Mouse (Mus musculus) left cerebral cortex, postnatal 25 days (tissue): ENCODE results near the gene Stat3. TPM values are rescaled to one million over a fixed set of nuclear protein-coding genes. Genes with fewer than 3 reads are reported as not detected.
A peak's percentile ranks its signal among the peaks of the same experiment; 100 is the strongest.

Experiments used
- DNase-seq, 2 experiments: peaks; one replicate each; pipeline ENCODE4 v3.0.0; 2022; ENCODE audit warnings: low spot score in 2 of 2, mixed read lengths in 1 of 2
- intact Hi-C: fragments of 180-260 bp; cut with DNase I; formaldehyde crosslinking; loops from one replicate; pipeline ENCODE4 v1.15.1; 2025
- total RNA-seq, 2 experiments: library from RNA; stranded (reverse); gene quantifications; 2 replicates each; pipeline ENCODE4 v1.2.3; 2021

Gene Stat3
- total RNA-seq, 2 experiments from 2014 or later, result 44.1 to 45.0 TPM

DNA sequence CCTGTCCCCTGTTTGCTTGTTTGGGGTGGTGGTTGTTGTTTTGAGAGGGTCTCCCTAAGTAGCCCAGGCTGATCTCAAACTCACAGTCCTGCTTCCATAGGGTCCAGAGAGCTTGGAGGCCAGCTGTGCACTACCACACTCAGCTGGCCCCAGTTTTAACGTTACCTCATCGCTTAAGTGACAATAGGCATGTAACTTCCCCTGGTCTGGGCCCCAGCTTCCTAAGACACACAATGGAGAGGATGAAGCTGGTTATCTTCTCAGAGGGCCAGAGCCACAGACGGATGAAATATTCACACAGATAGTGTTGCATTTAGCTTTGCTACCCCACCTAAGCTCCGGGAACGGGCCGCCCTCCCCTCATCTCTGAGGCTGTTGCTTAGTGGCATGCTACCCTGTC, 26.4 kb upstream of the Stat3 start:
- no peak for DNase-seq
- intact Hi-C loops, result no loop called here

DNA sequence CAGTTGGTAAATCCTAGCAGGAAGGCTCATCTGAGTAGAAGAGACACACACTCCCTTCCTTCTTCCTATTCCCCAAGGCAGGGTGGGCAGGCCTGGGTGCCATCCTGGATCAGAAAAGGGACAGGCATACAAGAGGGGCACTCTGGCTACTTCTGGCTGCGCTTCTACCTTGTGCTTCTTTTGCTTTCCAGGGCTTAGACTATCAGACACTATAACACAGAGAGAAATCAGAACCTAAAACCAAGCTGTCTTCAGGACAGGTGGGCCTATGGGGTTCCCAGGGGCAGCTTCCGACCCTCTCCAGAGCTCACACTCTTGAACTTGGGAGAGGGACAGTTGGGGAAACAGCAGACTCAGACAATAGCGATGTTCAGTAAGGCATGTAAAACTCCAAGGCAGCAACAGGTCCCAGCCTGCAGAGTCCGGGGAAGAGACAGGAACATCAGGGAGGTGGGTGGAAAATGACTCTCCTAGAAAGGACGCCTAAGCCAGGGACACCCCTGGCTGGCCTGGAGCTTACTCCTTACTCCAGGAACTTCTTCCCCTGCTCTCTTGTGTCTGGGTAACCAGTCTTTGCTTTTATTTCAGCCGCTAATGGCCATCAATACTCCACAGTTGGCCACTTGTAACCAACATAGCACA, 25.7 kb upstream of the Stat3 start:
- intact Hi-C loops, result no loop called here
- no peak for DNase-seq

DNA sequence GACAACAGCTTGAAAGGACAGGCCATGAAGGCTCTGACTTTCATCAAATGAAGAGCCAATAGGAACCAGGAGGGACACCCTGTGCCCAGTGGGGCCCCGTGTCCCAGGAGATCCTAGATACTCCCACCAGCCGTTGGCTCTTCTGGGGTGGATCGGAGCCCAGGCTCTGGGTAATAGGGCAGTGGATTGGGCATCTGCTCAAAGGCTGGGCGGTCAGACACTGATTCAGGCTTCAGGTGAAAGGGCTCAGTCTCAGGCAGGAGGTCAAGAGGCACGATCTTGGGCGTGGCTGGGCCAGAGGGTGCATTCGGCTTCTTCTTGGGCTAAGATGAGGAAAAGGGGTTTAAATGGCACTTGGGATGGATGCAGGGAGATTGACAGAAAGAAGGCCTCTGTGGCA, 24.8 kb upstream of the Stat3 start:
- intact Hi-C loops, result no loop called here
- DNase-seq, result no peak

DNA sequence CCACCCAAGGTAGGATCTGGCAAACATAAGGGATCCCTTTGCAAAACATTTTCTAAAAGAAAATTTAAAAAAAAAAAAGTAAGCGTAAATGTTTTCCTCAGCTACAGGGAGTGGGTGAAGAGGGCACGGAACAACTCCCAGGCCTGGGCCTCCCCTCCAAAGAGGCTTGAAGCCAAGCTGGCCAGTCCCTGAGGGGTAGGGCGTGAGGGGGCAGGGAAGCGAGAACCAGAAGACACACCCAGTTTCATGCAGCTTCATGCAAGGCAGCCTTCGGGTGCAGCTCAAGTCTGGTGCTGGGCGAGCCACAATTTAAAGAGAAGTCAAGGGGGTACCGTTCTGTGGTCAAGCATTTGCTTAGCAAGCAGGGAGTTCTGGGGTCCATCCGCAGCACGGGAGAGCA, 24.3 kb upstream of the Stat3 start:
- intact Hi-C loops, result no loop called here
- no peak for DNase-seq

DNA sequence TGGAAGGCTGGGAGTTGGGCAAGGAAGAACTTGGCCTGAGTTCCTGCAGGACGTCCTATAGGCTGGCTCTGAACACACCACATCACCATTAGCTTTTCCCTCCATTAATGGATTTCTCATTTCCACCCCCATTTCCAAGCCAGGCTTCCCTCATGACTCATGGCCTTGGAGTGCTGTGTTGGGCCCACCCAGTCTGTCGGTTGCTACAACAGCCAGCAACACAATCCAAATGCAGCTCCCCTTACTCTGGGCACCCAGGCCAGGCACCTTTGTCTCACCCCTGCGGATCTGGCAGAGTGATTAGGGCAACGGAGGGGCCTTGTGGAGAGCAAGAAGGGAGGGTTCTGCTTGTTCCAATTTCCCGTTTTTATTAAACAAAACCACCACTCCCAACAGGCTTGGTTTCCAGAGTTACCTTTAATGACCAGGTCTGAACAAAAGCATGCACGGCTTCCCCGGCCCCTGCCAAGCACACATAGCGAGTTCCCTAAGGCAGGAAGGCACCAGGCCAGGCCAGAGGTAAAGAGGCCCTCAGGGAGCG, 23.1 kb upstream of the Stat3 start:
- no peak for DNase-seq
- intact Hi-C loops, result no loop called here

GRCm38 (mm10) chr11:100960540-100960939, 21.2 kb upstream of the Stat3 start:
- peak in 1 of 2 experiments; percentile 41 for DNase-seq
- intact Hi-C loops, result no loop called here

GRCm38 (mm10) chr11:100959826-100960225, 20.5 kb upstream of the Stat3 start:
- intact Hi-C loops, result loop anchor here (2.0 to 5.0 kb wide), 2 partner anchors 245 to 388 kb away; partner anchors contain the start of gene Cnp
- DNase-seq, result no peak

DNA sequence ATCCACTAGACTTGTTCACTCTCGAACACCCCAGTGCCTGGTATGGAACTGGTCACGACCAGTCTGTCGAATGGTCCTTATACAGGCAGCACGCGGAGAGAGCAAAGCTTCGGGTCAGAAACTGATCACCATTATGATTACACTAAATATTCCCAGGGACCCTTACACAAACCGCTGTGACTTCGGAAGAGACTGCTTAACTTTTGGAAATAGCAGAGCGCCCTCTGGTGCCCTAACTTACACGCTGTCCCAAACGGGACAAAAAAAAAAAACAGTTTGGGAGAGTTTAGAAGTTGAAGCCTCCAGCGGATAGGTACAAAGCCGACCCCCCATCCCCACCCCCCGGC, 20.1 kb upstream of the Stat3 start:
- intact Hi-C loops, result loop anchor here (2.0 to 5.0 kb wide), 2 partner anchors 245 to 387 kb away; partner anchors contain the start of gene Cnp
- DNase-seq, result peak in 1 of 2 experiments; percentile 43

- DNase-seq, result peak in 1 of 2 experiments; percentile 5
- intact Hi-C loops, result loop anchor here (2.0 to 5.0 kb wide), 2 partner anchors 244 to 387 kb away; partner anchors contain the start of gene Cnp
Measured at GRCm38 (mm10) chr11:100958613-100959463, 19.5 kb upstream of the Stat3 start.

DNA sequence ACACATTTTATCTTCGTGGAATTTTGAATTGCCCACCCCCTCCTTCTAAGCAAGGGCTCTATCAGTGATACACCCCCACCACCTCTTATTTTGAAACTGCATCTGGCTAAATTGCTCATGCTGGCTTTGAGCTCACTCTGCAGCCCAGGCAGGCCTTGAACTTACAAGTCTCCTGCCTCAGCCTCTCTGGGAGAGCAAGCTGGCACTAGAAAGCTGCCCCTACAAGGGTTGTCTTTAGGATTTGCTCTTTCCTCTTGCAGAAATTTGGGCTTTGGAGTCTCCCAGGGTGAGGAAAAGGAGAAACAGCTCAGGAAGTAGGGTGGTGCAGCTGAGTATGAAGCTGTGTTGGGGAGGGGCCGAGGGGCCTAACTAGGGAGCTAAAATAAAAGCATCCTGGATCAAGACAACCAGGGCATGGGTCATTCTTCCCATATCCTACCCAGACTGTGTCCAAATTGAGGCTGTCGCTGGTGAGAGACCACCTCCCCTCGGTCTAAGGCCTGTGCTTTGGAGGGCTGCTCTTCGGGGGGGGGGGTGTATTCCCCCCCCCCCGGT, 18.7 kb upstream of the Stat3 start:
- intact Hi-C loops, result loop anchor here (1.0 to 5.0 kb wide), 4 partner anchors 65 to 386 kb away; partner anchors contain the start of gene Cnp

GRCm38 (mm10) chr11:100957244-100957643, 17.9 kb upstream of the Stat3 start:
- peak; percentile 86 to 90 for DNase-seq
- intact Hi-C loops, result loop anchor here (1.0 to 5.0 kb wide), 3 partner anchors 64 to 385 kb away; partner anchors contain the start of gene Cnp

More for the DNA sequence above, 18.7 kb upstream of the Stat3 start:
- no peak for DNase-seq

DNA sequence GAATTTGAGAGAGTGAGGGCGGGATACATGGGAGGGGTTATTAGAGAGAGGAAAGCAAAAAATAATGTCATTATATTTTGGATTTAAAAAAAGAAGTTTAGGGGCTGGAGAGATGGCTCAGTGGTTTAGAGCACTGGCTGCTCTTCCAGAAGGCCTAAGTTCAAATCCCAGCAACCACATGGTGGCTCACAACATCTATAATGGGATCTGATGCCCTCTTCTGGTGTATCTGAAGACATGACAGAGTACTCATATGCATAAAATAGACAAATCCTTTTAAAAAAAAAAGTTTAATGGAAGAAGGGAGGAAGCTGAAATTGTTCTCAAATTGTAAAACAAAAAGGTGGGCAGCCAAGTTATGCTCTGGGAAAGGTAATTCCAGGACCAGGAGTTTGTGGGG, 10.2 kb upstream of the Stat3 start:
- intact Hi-C loops, result no loop called here

GRCm38 (mm10) chr11:100948317-100948716, 9.0 kb upstream of the Stat3 start:
- intact Hi-C loops, result no loop called here
- DNase-seq, result no peak

More for the DNA sequence above, 10.2 kb upstream of the Stat3 start:
- no peak for DNase-seq

- intact Hi-C loops, result no loop called here
- DNase-seq, result no peak
Measured at GRCm38 (mm10) chr11:100947548-100947947, 8.2 kb upstream of the Stat3 start.

DNA sequence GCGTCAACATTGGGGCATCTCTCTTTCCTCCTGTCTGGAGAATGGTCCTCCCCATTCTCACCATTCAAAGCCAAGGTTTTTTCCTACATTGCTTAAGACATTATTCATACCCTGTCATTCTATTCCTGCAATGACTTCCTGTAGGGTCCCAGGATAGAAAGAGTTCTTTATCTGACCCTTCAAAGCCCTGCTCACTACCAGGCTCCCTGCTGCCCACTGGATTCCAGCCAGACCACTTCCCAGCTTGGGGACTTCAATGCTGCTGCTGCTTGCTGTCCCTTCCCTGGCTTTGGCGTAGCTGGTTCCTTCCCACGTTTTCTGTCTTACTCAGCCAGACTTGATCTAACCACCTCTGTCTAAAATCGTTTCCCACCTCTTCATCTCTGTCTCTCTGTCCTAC, 7.5 kb upstream of the Stat3 start:
- intact Hi-C loops, result no loop called here

GRCm38 (mm10) chr11:100942388-100942787, 3.0 kb upstream of the Stat3 start:
- DNase-seq, result no peak
- intact Hi-C loops, result no loop called here

More for the DNA sequence above, 7.5 kb upstream of the Stat3 start:
- DNase-seq, result no peak

DNA sequence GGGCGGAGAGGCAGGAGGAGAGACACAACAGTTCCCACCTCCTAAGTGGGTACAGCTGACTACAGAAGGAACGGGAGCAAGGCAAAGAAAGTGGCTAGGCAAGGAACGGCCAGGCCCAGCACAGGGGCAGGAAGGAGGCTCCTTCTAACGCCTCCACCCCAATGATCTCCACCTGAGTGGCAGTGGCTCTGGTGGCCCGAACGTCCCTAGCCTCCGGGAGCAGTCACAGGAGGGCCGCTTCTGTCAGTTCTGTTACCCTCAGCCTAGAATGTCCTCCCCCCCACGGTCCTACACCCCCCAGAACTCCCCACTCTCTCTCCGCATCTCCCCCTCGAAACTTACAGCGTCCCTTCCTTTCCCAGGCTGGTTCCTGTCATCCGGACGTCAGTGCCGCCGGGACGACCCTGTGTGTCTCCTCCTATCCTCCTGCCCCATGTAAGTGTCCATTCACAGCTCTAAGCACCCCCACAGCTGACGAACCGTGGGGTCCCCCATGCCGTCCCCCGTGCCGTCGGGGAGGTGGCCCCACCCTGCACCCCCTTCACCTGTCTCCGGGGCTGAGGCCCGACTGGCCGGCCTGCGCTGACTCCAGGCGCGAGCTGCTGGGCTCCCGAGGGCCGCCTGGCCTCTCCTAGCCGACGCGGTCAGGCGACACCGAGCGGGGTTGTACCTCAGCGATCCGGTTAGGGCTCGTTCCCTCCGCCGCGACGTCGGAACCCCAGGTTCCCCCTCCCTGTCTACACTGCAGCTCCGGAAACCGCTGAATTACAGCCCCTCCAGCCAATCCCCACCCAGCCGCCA, 429 bp downstream of the Stat3 start:
- DNase-seq, result no peak
- intact Hi-C loops, result no loop called here

DNA sequence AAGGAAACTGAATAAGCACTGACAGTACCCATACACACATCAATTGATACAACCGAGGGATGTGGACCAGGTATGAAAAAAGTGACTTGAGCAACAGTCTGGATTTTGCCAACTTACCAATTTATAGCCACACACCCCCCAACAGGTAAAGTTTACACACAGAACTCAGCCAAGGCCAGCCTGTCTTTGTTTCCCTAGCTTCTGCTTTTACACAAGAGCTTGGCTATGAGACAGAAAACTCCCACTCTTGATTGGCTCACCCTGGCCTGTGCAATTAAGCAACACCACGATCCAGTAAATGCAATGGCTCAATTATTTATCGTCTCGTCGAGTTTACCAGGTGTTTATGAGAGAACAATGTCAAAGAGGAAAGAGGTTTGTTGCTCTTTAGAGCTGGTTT, 1.2 kb downstream of the Stat3 start:
- no peak for DNase-seq
- intact Hi-C loops, result no loop called here

DNA sequence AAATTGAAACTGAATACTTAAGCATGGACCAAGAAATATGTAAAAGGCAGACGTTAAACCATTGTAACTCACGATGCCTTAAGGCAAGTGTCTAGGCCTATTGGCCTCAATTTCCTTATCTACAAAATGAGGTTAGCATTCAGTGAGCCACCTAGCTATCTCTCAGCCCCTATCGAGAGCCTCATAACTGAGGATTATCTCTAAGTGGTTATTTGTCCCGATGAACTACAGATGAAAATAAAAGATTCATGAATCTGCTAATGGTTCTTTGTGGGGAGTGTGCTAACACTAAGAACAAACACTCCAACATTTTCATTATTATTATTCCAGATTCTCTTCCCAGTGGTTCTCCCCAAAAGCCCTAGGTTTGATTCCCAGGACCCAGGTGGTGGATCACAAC, 2.0 kb downstream of the Stat3 start:
- intact Hi-C loops, result no loop called here
- DNase-seq, result no peak
